Mouse (Mus musculus) gastrocnemius, postnatal 10 days (tissue): ENCODE data around the gene Spire2. TPM values are rescaled to one million over a fixed set of nuclear protein-coding genes. Genes with fewer than 3 reads are reported as not detected.
"Not testable (repeated sequence)": the region's sequence is repeated elsewhere in the genome, so short reads cannot be mapped to it uniquely, and the experiment has no call there.

Experiments
- DNase-seq: peaks from one replicate; pipeline ENCODE4 v3.0.0; 2021; ENCODE audit warnings: mixed read lengths
- total RNA-seq, 2 experiments: library from RNA; stranded (reverse); gene quantifications; 2 replicates each; pipeline ENCODE4 v1.2.3; 2021

The Spire2 gene
- total RNA-seq, 2 experiments from 2014 or later: 0.86 to 1.2 TPM

DNA sequence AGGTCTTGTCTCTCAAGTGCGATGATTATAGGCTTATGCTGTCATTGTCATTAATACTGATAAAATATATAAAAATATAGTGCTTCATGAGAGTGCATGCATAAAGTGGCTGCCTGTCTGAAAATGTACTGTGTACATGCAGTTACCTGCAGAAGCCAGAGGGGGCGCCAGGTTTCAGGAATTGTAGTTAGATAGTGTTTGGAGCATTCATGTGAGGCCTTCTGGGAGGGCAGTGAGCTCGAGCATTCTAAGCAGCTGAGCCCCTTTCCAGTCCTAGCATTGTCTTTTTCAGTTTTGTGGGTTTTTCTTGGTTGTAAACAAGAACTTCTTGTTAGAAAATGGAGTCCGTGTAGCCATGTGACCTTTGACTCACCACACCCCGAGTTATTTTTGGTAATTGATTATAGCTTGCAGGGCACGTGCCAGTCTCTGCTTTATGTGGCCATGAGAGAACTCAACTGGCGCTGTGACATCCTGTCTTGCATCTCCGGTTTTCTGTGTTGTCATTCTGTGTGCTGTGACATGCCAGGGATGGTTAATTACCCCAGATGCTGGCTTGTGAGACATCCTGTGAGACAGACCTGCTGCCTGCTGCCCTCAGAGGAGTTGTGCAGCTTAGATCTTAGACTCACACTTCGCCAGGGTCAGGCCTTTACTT, 52.5 kb downstream of the Spire2 start:
- DNase-seq: peak; percentile 42

GRCm38 (mm10) chr8:123387041-123387440, 54.5 kb downstream of the Spire2 start:
- DNase-seq: no peak

GRCm38 (mm10) chr8:123387801-123388200, 55.3 kb downstream of the Spire2 start:
- DNase-seq: no peak

GRCm38 (mm10) chr8:123389026-123389425, 56.5 kb downstream of the Spire2 start:
- no peak for DNase-seq

DNA sequence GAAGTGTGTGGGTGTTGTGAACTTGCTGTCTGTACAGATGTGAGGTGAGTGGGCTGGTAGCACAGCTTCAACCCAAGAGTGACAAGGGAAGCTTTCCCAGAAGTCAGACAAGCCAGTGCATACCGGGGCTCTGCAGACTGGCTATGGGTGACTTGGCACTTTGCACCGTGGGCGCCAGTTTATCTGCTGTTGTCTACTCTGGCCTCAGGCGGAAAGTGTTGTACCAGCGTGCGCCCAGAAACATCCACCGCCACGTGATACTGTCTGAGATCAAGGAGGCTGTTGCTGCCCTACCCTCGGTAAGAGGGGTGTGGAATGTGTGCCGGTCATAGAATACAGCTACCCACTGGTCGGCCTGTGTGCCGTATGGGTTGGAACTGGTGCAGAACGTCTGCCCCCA, 65.8 kb downstream of the Spire2 start:
- DNase-seq: no peak

DNA sequence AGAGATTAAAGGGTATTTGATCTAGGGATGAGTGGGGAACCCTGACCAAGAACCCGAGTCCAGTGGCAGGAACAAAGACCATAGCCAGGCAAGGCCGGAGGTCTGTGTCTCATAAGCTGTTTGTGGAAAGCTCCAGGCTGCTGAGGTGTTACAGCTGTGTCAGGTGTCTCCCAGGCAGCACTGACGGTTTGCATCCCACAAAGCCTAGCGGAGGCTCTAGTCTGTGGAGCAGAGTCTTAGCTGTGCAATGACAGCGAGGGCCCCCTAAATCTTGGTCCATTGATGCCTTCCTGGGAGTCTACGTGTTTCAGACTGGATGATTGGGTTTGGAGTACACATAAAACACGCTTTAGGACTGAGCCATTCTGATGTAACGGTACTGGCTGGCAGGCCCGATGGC, 69.4 kb downstream of the Spire2 start:
- DNase-seq: no peak

DNA sequence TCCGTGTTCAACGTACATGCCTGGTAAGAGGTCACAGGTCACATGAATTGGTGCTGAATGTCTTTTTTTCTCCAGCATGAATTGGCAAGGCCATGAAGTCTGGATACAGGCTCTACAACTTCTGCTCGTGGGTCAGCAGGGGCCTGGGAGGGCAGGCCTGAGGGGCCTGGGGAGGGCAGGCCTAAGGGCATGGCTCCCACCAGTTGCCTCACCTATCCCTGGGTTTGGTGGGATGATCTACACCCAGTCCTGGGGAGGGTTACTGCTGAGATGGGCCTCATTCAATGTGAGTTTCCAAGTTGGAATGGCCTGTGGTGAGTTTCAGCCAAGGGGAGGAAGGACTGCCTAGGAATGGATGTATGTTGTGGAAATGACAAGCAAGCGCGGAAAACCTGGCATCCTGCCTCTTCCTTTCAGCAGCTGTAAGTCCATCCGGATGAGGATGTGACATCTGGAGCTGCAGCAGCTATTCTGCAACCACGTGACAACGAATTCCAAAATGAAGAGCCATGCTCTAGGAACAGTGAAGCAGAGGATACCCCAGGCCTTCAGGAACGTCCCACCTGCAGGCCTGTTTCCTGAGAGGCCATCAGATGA, 70.3 kb downstream of the Spire2 start:
- DNase-seq: no peak

- DNase-seq: no peak
These were observed 72.0 kb downstream of the Spire2 start for GRCm38 (mm10) chr8:123404521-123404920.

DNA sequence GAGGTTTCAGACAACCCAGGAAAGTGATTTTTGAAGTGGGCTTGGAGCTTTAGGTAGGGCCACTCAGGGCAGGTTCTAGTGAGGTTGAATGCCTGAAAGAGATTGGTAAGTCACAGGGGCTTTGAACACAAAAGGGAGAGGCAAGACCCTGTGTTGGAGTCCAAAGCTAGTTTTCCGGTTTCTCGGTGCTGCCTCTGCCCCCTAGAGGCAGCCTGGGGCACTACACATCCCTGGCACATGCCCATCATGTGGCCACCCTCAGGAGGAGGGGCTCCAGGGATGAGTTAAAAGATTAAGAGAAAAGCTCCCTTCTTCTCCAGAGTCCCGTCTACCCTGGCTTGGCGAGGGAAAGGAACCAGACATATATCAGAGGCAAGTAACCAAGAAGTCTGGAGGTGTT, 74.3 kb downstream of the Spire2 start, which contains the start of gene Mc1r:
Mc1r (plus strand) TSS at position 322 of the 400 bp plus-strand sequence.
- peak; percentile 63 for DNase-seq

DNA sequence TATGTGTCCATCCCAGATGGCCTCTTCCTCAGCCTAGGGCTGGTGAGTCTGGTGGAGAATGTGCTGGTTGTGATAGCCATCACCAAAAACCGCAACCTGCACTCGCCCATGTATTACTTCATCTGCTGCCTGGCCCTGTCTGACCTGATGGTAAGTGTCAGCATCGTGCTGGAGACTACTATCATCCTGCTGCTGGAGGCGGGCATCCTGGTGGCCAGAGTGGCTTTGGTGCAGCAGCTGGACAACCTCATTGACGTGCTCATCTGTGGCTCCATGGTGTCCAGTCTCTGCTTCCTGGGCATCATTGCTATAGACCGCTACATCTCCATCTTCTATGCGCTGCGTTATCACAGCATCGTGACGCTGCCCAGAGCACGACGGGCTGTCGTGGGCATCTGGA, 75.1 kb downstream of the Spire2 start:
- DNase-seq: no peak

DNA sequence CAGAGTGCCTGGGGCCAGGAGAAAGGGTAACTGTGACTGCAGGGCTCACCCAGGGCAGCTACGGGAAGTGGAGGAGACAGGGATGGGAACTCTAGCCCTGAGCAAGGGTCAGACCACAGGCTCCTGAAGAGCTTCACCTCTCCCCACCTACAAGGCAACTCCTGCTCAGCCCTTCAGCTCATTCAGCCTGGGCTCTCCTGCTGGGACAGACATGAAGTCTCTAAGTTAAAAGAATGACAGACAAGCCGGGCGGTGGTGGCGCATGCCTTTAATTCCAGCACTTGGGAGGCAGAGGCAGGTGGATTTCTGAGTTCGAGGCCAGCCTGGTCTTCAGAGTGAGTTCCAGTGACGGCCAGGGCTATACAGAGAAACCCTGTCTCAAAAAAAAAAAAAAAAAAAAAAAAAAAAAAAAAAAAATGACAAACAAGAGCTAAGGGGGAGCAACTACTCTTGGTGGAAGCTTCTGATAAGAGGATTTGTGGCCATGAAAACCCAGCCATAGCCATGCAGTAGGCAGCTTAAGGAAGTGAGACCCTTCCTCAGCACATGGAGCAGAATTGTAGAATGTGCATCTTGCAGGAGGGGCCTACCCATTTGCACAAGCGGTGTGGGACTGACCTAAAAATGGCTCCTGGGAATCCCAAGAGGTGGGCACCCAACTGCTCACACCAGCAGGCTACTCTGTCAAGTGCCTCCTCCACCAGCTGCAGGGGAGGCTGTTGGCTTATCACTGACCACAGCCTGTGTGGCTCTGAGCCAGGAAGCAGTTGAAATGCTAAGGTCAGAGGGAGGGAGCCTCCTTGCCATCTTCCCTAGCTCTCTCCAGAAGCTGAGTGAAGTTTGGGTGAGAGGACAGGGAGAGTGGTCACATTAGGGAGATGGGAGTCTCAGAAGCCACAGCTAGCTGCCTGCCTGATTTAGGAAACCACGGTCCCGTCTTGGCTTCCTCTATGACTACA, 76.4 kb downstream of the Spire2 start:
- DNase-seq: no peak

DNA sequence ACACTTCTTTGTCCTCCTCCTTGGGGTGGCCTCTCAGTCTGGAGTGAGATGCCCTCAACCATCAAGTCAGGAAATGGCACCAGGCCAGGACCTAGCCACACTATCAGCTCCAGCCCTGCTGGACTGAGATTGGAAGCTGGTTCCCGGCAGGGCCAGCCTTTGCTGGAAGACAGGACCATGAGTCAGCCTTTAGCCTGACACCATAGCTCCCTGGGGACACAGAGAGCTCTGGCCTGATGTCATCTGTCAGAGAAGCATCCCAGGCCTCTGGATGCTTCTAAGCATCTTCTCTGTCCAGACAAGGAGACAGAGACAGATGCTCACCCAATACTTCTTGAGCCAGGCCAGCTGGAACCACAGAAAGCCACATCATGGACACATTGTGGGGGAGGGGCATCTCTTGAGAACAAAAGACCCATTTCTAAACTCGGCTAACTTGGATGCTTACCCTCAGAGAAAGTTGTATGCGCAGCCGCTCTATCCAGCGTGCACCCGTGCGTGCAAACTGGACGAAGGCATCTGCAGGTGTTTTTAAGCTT, 77.6 kb downstream of the Spire2 start:
- peak; percentile 35 for DNase-seq

- no peak for DNase-seq
These were observed 78.3 kb downstream of the Spire2 start for GRCm38 (mm10) chr8:123410788-123411187.

DNA sequence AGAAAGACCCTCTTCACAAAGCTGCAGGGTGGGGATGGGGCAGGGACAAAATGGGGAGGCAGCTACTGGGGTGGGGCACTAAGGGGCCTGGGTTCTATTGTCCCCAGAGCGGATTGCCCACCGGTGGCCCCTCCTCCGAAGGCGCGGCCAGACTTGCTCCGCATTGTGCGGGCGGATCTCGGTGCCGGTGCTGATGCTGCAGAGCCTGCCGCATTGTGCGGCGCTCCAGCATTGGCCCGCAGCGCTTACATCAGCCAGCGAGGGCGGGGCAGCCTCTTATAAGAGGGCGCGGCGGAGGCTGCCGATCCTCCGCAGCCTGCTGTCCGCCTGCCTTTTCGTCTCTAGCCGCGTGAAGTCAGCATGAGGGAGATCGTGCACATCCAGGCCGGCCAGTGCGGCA, 78.7 kb downstream of the Spire2 start, which contains the start of gene Tubb3:
Tubb3 (plus strand) TSS at position 179 of the 400 bp plus-strand sequence.
- DNase-seq: peak; percentile 30

DNA sequence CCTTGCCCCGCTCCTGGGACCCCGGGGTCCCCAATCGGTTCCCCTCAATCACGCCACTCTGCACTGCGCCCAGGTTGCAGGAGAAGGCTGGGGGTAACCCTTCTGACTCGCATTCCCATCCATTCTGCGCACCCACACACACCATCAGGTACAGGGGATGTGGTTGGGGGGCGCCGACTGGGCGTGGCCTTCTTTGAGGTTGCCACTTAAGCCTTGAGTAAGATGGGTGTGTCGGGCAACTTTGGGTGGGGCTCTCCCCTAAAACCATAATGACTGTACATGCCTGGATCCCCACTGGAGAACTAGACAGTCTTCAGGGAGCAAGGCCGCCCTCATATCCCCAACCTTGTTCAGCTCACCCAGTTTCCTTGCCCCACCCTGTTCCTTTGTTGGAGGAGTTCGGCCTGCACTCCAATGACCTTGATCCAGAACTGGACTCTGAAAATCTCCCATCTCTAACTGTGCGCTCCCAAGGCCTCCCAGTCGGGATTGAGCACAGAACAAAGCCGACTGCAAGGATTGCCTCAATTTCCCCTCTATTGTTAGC, 79.3 kb downstream of the Spire2 start:
- no peak for DNase-seq

GRCm38 (mm10) chr8:123412560-123413170, 80.2 kb downstream of the Spire2 start:
- no peak for DNase-seq

DNA sequence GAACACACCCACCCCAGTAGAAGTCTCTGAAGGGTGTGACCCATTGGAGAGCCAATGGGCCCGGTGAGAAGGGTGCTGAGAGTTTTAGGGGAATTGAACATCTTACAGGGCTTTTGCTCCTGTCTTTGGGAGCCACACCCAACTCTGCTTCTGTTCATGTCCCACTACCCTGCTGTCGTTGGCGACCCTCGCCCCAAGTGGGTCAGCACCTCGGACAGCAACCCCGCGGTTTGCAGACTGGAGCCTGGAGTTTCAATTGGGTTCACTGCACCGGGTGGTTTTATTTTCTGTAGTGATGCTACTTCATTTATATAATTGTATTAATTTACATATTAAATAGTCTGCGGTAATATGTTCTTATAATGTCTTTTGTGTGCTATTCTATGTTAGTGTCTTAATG, 81.7 kb downstream of the Spire2 start:
- no peak for DNase-seq

DNA sequence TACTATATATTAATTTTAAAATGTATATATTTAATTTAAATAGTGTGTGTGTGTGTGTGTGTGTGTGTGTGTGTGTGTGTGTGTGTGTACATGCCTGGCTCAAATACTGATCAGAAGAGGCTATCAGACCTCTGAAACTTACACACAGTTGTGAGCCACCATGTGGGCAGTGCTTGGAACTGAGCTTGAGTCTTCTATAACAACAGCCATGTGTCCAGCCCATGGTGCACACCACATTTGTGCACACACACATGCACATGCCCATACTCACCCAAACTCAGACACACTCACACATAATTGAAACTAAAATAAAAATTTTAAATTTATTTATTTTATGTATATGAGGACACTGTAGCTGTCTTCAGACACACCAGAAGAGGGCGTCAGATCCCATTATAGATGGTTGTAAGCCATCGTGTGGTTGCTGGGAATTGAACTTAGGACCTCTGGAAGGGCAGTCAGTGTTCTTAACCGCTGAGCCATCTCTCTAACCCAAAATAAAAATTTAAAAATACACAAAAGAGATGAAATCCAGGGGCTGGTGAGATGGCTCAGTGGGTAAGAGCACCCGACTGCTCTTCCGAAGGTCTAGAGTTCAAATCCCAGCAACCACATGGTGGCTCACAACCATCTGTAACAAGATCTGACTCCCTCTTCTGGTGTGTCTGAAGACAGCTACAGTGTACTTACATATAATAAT, 82.6 kb downstream of the Spire2 start:
- not testable (repeated sequence) for DNase-seq

- no peak for DNase-seq
These were observed 83.7 kb downstream of the Spire2 start for GRCm38 (mm10) chr8:123415967-123416943.
